Mouse (Mus musculus) CH12.LX (cell line): ENCODE data around the gene Hk1. TPM values are rescaled to one million over a fixed set of nuclear protein-coding genes. Genes with fewer than 3 reads are reported as not detected.

Experiments used
- DNase-seq: peaks from one replicate; pipeline ENCODE4 v3.0.0-alpha.2; 2013; ENCODE audit errors: extremely low read depth
- H3K27ac ChIP-seq: 2 replicates; pipeline ENCODE4 v1.5.1; 2012; ENCODE audit warnings: low read depth, mild to moderate bottlenecking, control low read depth, moderate library complexity; ENCODE audit not compliant: insufficient read depth
- H3K27me3 ChIP-seq: replicated peaks from 2 replicates; pipeline ENCODE3; 2012; ENCODE audit warnings: inconsistent platforms
- H3K36me3 ChIP-seq, 2 experiments: replicated peaks in 1 of 2; 2 replicates each; pipeline versions ENCODE3 to v1.6.1; 2012; ENCODE audit warnings: inconsistent platforms in 1 of 2, low read length in 1 of 2, mild to moderate bottlenecking in 1 of 2, mixed read lengths in 1 of 2, moderate library complexity in 1 of 2; ENCODE audit not compliant: control insufficient read depth in 1 of 2, insufficient read depth in 1 of 2
- H3K4me1 ChIP-seq, 2 experiments: 2 replicates each; pipeline ENCODE4 v1.6.1; 2012; ENCODE audit warnings: inconsistent platforms in 1 of 2, moderate library complexity in 1 of 2; ENCODE audit not compliant: insufficient read depth in 2 of 2, control insufficient read depth in 1 of 2
- H3K4me2 ChIP-seq: 2 replicates; pipeline ENCODE4 v1.6.1; 2012; ENCODE audit warnings: low read depth, mild to moderate bottlenecking, control low read depth; ENCODE audit not compliant: poor library complexity, insufficient read depth, severe bottlenecking
- H3K4me3 ChIP-seq, 3 experiments: fragments of 150-350 bp in 1 of 3; sonication (generic) in 1 of 3; replicated peaks in 1 of 3; 2 replicates each; pipeline versions ENCODE3 to v1.5.1; 2011 to 2012; ENCODE audit warnings: low read depth in 2 of 3, low read length in 2 of 3, mild to moderate bottlenecking in 2 of 3, moderate library complexity in 2 of 3, control low read depth in 1 of 3, improper control_type of control experiment in 1 of 3, inconsistent platforms in 1 of 3, mixed read lengths in 1 of 3; ENCODE audit not compliant: poor library complexity in 1 of 3
- H3K79me2 ChIP-seq: replicated peaks from 2 replicates; pipeline ENCODE4 v1.6.1; 2012; ENCODE audit warnings: mild to moderate bottlenecking, moderate library complexity; ENCODE audit not compliant: control insufficient read depth, poor library complexity, insufficient read depth, severe bottlenecking; ENCODE audit errors: extremely low read depth
- H3K9ac ChIP-seq: 2 replicates; pipeline ENCODE4 v1.6.1; 2012; ENCODE audit warnings: low read depth, mild to moderate bottlenecking, control low read depth, moderate library complexity; ENCODE audit not compliant: insufficient read depth
- H3K9me3 ChIP-seq: replicated peaks from 2 replicates; pipeline ENCODE3; 2012; ENCODE audit warnings: low read length, inconsistent platforms, mixed read lengths
- BHLHE40 ChIP-seq: IDR thresholded peaks from 2 replicates; pipeline ENCODE4 v1.6.1; 2011; ENCODE audit warnings: mild to moderate bottlenecking, low read depth, low read length, improper control_type of control experiment
- CHD1 ChIP-seq: IDR thresholded peaks from 2 replicates; pipeline ENCODE4 v1.6.1; 2012; ENCODE audit warnings: low read depth, low read length, improper control_type of control experiment, inconsistent platforms
- CHD2 ChIP-seq: IDR thresholded peaks from 2 replicates; pipeline ENCODE4 v1.6.1; 2011; ENCODE audit warnings: low read length, improper control_type of control experiment
- CTCF ChIP-seq, 2 experiments: IDR thresholded peaks in 1 of 2; conservative IDR thresholded peaks in 1 of 2; 2 replicates each; pipeline ENCODE4 v1.5.1; 2011 to 2012; ENCODE audit warnings: low read depth in 2 of 2, low read length in 2 of 2, improper control_type of control experiment in 1 of 2, inconsistent platforms in 1 of 2, mild to moderate bottlenecking in 1 of 2, moderate library complexity in 1 of 2
- E2F4 ChIP-seq: IDR thresholded peaks from 2 replicates; pipeline ENCODE4 v1.6.1; 2011; ENCODE audit warnings: low read depth, low read length, improper control_type of control experiment; ENCODE audit not compliant: insufficient replicate concordance
- ELF1 ChIP-seq: IDR thresholded peaks from 2 replicates; pipeline ENCODE4 v1.6.1; 2014; ENCODE audit warnings: low read depth, mild to moderate bottlenecking, inconsistent platforms, low read length, improper control_type of control experiment
- EP300 ChIP-seq: IDR thresholded peaks from 2 replicates; pipeline ENCODE4 v1.6.1; 2011; ENCODE audit warnings: low read length, improper control_type of control experiment
- ETS1 ChIP-seq: conservative IDR thresholded peaks from 2 replicates; pipeline ENCODE4 v1.6.1; 2012; ENCODE audit warnings: low read depth, mild to moderate bottlenecking, inconsistent platforms, low read length, improper control_type of control experiment, moderate library complexity
- HCFC1 ChIP-seq: IDR thresholded peaks from 2 replicates; pipeline ENCODE4 v1.6.1; 2012; ENCODE audit warnings: low read depth, mild to moderate bottlenecking, inconsistent platforms, low read length, improper control_type of control experiment
- JUN ChIP-seq: IDR thresholded peaks from 2 replicates; pipeline ENCODE4 v1.6.1; 2011; ENCODE audit warnings: low read depth, mild to moderate bottlenecking, low read length, improper control_type of control experiment, moderate library complexity; ENCODE audit not compliant: insufficient read depth
- JUND ChIP-seq: conservative IDR thresholded peaks from 2 replicates; pipeline ENCODE4 v1.6.1; 2011; ENCODE audit warnings: low read depth, low read length, improper control_type of control experiment
- MAFK ChIP-seq: IDR thresholded peaks from 2 replicates; pipeline ENCODE4 v1.6.1; 2011; ENCODE audit warnings: low read length, improper control_type of control experiment; ENCODE audit not compliant: insufficient replicate concordance
- MAX ChIP-seq: IDR thresholded peaks from 2 replicates; pipeline ENCODE4 v1.6.1; 2011; ENCODE audit warnings: low read length, improper control_type of control experiment
- MAZ ChIP-seq: IDR thresholded peaks from 2 replicates; pipeline ENCODE4 v1.6.1; 2012; ENCODE audit warnings: low read depth, mild to moderate bottlenecking, inconsistent platforms, low read length, improper control_type of control experiment, moderate library complexity
- MEF2A ChIP-seq: IDR thresholded peaks from 2 replicates; pipeline ENCODE4 v1.6.1; 2014; ENCODE audit warnings: low read depth, mild to moderate bottlenecking, inconsistent platforms, low read length, improper control_type of control experiment, borderline replicate concordance
- MXI1 ChIP-seq: IDR thresholded peaks from 2 replicates; pipeline ENCODE4 v1.6.1; 2011; ENCODE audit warnings: mild to moderate bottlenecking, low read depth, low read length, improper control_type of control experiment
- NELFE ChIP-seq: IDR thresholded peaks from 2 replicates; pipeline ENCODE4 v1.6.1; 2011; ENCODE audit warnings: low read depth, low read length, improper control_type of control experiment
- PAX5 ChIP-seq: IDR thresholded peaks from 2 replicates; pipeline ENCODE4 v1.6.1; 2012; ENCODE audit warnings: low read length, inconsistent platforms, mixed read lengths
- POLR2A ChIP-seq: IDR thresholded peaks from 2 replicates; pipeline ENCODE4 v1.6.1; 2011; ENCODE audit warnings: low read depth, mild to moderate bottlenecking, improper control_type of control experiment, low read length
- POLR2AphosphoS2 ChIP-seq: IDR thresholded peaks from 2 replicates; pipeline ENCODE4 v1.6.1; 2011; ENCODE audit warnings: low read depth, low read length, improper control_type of control experiment
- RCOR1 ChIP-seq: conservative IDR thresholded peaks from 2 replicates; pipeline ENCODE4 v1.6.1; 2012; ENCODE audit warnings: low read depth, mild to moderate bottlenecking, inconsistent platforms, low read length, improper control_type of control experiment
- TBP ChIP-seq: conservative IDR thresholded peaks from 2 replicates; pipeline ENCODE4 v1.6.1; 2011; ENCODE audit warnings: low read depth, low read length, improper control_type of control experiment
- USF1 ChIP-seq: IDR thresholded peaks from 2 replicates; pipeline ENCODE4 v1.6.1; 2014; ENCODE audit warnings: low read depth, mild to moderate bottlenecking, inconsistent platforms, low read length, improper control_type of control experiment
- USF2 ChIP-seq: conservative IDR thresholded peaks from 2 replicates; pipeline ENCODE4 v1.6.1; 2011; ENCODE audit warnings: low read depth, low read length, improper control_type of control experiment
- dilution Hi-C: fragments of 300-500 bp; cut with MboI; formaldehyde crosslinking; loops from 2 replicates; pipeline ENCODE4 v1.14.3; 2020; ENCODE audit warnings: low sequenced_read_pairs; ENCODE audit not compliant: extremely low pct_unique_long_range_greater_than_20kb, extremely low pct_ligation_motif_present
- in situ Hi-C: fragments of 300-500 bp; cut with MboI; formaldehyde crosslinking; loops from 3 replicates; pipeline ENCODE4 v1.14.3; 2019; ENCODE audit warnings: low sequenced_read_pairs, low pct_ligation_motif_present, low pct_unique_long_range_greater_than_20kb, mixed read lengths
- polyA plus RNA-seq: library from polyadenylated mRNA; unstranded; fragments of >175 nt; gene quantifications from 2 replicates; pipeline ENCODE4 v1.2.1, GENCODE M21; 2012; ENCODE audit warnings: low read depth; ENCODE audit not compliant: insufficient read length
- total RNA-seq, 2 experiments: library from RNA; depleted of rRNA; stranded (reverse); fragments of 300-350 nt in 1 of 2; fragments of >200 nt in 1 of 2; gene quantifications; 2 replicates each; pipeline ENCODE4 v1.2.3; 2012 to 2014

The Hk1 gene
- total and polyA plus RNA-seq, 3 experiments: 9.3 to 30.1 (median 23.4) TPM

GRCm38 (mm10) chr10:62258298-62258697 lies 121.4 kb downstream of the Hk1 start:
- no peak for DNase-seq
- Histone ChIP-seq H3K4me2 (no peak overlapping the region), H3K27me3 (peaks cover 5% of the 10 kb centered on the region), H3K27ac (no peak overlapping the region), H3K9me3 (no peaks in the 10 kb centered on the region), H3K4me1 (peaks cover 6 to 22% of the 10 kb centered on the region in 2 experiments; a peak in 3 of 4 replicates), H3K9ac (no peak overlapping the region), H3K79me2 (no peaks in the 10 kb centered on the region), H3K36me3 (no peaks in the 10 kb centered on the region), H3K4me3 (no peak overlapping the region)
- dilution Hi-C loops: no loop called here
- TF ChIP-seq POLR2AphosphoS2 (no peak), NELFE (no peak), POLR2A (no peak), MXI1 (no peak)
- in situ Hi-C loops: loop anchor here (10.0 kb wide), 1 partner anchor 153 kb away; no protein-coding TSS in a partner anchor

GRCm38 (mm10) chr10:62252496-62253235 lies 127.0 kb downstream of the Hk1 start:
- Histone ChIP-seq H3K27ac (no peak overlapping the region), H3K4me3 (no peak overlapping the region), H3K36me3 (no peaks in the 10 kb centered on the region), H3K9me3 (no peaks in the 10 kb centered on the region), H3K4me2 (no peak overlapping the region), H3K4me1 (no peaks in the 10 kb centered on the region; a peak in 1 of 4 replicates), H3K27me3 (peaks cover 25% of the 10 kb centered on the region), H3K79me2 (no peaks in the 10 kb centered on the region), H3K9ac (no peak overlapping the region)
- TF ChIP-seq JUND (no peak), ELF1 (no peak), MAZ (no peak)
- dilution Hi-C loops (no loop called here), in situ Hi-C loops (loop anchor here (10.0 kb wide), 1 partner anchor 148 kb away; no protein-coding TSS in a partner anchor)
- no peak for DNase-seq

DNA sequence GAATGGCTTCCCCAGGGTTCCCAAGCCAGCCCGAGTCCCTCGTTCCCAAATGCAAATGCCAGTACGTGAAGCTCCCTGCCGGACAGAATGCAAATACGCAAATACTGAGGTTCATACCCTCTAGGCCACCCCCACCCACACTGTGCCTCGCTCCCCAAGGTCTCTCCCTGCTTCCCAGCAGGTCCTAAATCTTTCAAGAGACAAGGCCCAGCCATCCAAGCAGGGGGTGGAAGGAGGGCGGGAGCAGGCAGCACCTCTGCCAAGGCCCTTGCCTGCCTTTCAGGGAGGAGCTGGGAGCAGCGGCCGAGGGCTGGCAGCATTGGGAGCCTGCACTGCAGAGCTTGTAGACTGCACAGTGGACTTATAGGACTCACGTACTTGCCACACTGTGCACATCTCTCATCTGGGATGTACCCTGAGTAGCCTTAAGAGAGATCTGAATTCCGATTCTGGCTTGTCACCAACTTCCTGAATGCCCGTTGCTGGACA lies 127.7 kb downstream of the Hk1 start, which contains the start of gene Tacr2:
Gene Tacr2, plus strand, starts transcription at position 439 of the 489 bp plus-strand sequence.
- Histone ChIP-seq H3K27me3 (peaks cover 29% of the 10 kb centered on the region), H3K9ac (no peak within 1 kb of the TSS), H3K4me1 (no peaks in the 10 kb centered on the region; a peak in 1 of 4 replicates), H3K36me3 (no peaks in the 10 kb centered on the region), H3K27ac (no peak within 1 kb of the TSS), H3K4me3 (no peak within 1 kb of the TSS), H3K79me2 (no peaks in the 10 kb centered on the region), H3K4me2 (no peak within 1 kb of the TSS), H3K9me3 (no peaks in the 10 kb centered on the region)
- in situ Hi-C loops: loop anchor here (10.0 kb wide), 1 partner anchor 147 kb away; no protein-coding TSS in a partner anchor
- dilution Hi-C loops: no loop called here
- no peak for TF ChIP-seq CHD2
- TF ChIP-seq USF2: no peak
- TF ChIP-seq CTCF (conservative IDR thresholded peaks at IDR 0.05 in 1 of 2, IDR thresholded peaks at IDR 0.05 in 1 of 2; ENCODE audit: low read depth in 2 of 2, low read length in 2 of 2): no peak
- TF ChIP-seq E2F4: no peak
- no peak for TF ChIP-seq EP300
- TF ChIP-seq RCOR1: no peak
- no peak for TF ChIP-seq BHLHE40
- no peak for TF ChIP-seq JUND
- no peak for TF ChIP-seq MEF2A
- TF ChIP-seq NELFE: no peak
- TF ChIP-seq CHD1: no peak
- TF ChIP-seq ETS1: no peak
- TF ChIP-seq MAFK: no peak
- TF ChIP-seq TBP: no peak
- no peak for TF ChIP-seq JUN
- no peak for TF ChIP-seq HCFC1
- no peak for TF ChIP-seq ELF1
- TF ChIP-seq PAX5: no peak
- TF ChIP-seq USF1: no peak
- no peak for TF ChIP-seq MAX
- DNase-seq: no peak
